Mouse (Mus musculus): ENCODE data around the gene Cnrip1. TPM values are rescaled to one million over a fixed set of nuclear protein-coding genes. Genes with fewer than 3 reads are reported as not detected.
"Not testable (repeated sequence)": the region's sequence is repeated elsewhere in the genome, so short reads cannot be mapped to it uniquely, and the experiment has no call there.

Cnrip1 gene
- total RNA-seq (2017) = 17.6 and 23.3 TPM in 2 replicates

DNA sequence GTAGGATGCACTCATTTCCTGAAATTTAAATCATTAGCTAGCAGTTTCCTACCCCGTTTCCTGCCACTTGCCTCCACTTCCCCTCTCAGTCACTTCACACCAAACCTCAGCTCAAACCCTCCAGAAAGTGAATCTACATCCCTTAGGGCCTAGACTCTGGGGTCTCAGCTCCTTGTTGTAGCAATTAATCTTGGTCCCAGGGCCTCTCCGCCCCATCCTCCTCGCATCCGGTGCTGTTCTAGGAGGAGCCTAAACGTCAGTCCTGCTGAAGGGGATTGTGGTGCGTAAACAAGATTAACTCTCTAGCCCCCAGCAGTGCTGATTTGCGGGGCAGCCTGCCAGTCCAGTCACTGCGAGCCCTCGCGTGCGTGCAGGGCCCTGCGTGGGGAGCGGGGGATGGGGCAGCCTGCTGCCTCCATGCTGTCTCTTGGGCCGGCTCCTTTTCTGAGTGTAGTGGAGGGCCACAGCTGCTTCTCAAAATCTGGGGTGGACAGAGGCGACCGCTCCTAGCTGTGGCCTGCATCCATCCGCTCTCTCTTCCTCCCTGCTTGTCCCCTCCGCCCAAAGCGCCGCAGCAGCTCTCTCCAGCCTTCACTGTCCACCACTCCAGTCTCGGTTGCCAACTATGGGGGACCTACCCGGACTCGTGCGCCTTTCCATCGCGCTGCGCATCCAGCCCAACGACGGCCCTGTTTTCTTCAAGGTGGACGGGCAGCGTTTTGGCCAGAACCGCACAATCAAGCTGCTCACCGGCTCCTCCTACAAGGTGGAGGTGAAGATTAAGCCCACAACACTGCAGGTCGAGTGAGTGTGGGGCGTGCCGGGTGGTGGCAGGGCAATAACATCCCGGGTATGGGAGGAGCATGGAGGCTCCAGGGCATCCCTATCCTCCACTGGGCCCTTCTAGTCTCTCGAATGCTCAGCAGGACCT lies at the start of gene Cnrip1, which contains the start of gene Plek:
Gene Cnrip1, plus strand, starts transcription at position 42 of the 931 bp plus-strand sequence.
Gene Plek, minus strand, starts transcription at position 837 of the 931 bp plus-strand sequence.
- peak; percentile 89 to 93 for ATAC-seq (replicated peaks in 1 of 2; ENCODE audit: insufficient read depth in 1 of 2, low FRiP score in 2 of 2, low TSS enrichment in 1 of 2, low read depth in 1 of 2, poor library complexity in 2 of 2, severe bottlenecking in 2 of 2)

- peak; percentile 34 to 40; a peak in 3 of 4 replicates for ATAC-seq (replicated peaks in 1 of 2; ENCODE audit: insufficient read depth in 1 of 2, low FRiP score in 2 of 2, low TSS enrichment in 1 of 2, low read depth in 1 of 2, poor library complexity in 2 of 2, severe bottlenecking in 2 of 2)
These were observed 48.5 kb upstream of the Cnrip1 start for GRCm38 (mm10) chr11:17002739-17003373.

DNA sequence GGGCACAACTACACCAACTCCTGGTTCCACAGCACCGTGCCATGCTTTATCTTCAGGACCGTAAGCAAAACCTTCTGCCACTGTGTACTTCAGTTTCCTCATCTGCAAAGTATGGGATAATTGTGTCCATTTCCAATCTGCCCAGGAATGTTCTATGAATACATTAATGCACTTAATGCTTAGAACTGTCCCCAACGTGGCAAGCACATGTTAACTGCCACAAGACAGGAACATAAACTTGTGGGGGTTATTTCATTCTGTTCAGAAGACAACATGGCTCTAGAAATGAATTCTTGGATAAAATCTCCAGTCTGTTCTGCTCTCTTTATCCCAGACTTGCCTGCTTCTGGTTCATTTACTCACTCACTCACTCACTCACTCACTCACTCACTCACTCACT lies 47.6 kb upstream of the Cnrip1 start:
- no peak for ATAC-seq (replicated peaks in 1 of 2; ENCODE audit: insufficient read depth in 1 of 2, low FRiP score in 2 of 2, low TSS enrichment in 1 of 2, low read depth in 1 of 2, poor library complexity in 2 of 2, severe bottlenecking in 2 of 2)

GRCm38 (mm10) chr11:17004899-17005846 lies 46.2 kb upstream of the Cnrip1 start:
- ATAC-seq (replicated peaks in 1 of 2; ENCODE audit: insufficient read depth in 1 of 2, low FRiP score in 2 of 2, low TSS enrichment in 1 of 2, low read depth in 1 of 2, poor library complexity in 2 of 2, severe bottlenecking in 2 of 2) = peak; percentile 72 to 75

DNA sequence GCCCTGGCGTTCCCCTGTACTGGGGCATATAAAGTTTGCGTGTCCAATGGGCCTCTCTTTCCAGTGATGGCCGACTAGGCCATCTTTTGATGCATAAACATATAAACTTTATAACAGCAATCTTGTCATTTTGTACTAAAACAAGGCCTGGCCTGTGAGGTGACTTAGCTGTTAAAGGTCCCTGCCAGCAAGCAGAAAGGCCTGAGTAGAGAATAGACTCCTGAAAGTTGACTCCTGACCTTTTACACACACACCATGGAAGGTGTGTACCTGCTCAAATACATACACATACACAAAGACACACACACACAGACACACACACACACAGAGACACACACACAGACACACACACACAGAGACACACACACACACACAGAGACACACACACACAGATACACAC lies 44.9 kb upstream of the Cnrip1 start:
- not testable (repeated sequence) for ATAC-seq (replicated peaks in 1 of 2; ENCODE audit: insufficient read depth in 1 of 2, low FRiP score in 2 of 2, low TSS enrichment in 1 of 2, low read depth in 1 of 2, poor library complexity in 2 of 2, severe bottlenecking in 2 of 2)

DNA sequence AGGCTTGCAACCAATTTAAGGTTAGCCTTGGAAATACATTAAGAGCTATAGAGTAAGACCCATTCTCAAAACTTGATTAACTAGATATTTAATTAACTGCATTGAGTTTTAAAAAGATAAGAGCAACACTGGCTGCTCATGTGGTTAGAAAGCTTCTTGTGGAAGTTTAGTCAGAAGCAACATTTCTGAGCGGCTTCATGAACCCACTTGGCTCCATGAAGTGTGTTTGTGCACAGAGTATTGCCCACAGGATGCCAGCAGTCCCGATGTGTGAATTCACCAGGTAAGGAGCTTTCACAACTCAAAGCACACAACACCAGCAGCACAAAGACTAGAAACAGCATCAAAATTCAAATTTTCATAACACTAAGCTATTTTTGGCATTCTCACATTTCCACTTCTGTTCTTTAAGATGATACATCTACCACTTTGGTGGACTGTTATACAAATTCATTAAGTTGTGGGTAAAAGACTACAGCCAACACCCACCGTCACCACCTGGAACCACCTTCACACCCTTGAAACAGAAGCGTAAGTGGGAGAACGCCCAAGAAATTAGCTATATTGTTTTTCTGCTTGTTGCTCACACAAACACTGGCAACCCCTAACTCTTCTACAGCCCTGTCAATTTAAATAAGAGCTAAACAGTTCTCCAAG lies 43.7 kb upstream of the Cnrip1 start:
- no peak for ATAC-seq (replicated peaks in 1 of 2; ENCODE audit: insufficient read depth in 1 of 2, low FRiP score in 2 of 2, low TSS enrichment in 1 of 2, low read depth in 1 of 2, poor library complexity in 2 of 2, severe bottlenecking in 2 of 2)

DNA sequence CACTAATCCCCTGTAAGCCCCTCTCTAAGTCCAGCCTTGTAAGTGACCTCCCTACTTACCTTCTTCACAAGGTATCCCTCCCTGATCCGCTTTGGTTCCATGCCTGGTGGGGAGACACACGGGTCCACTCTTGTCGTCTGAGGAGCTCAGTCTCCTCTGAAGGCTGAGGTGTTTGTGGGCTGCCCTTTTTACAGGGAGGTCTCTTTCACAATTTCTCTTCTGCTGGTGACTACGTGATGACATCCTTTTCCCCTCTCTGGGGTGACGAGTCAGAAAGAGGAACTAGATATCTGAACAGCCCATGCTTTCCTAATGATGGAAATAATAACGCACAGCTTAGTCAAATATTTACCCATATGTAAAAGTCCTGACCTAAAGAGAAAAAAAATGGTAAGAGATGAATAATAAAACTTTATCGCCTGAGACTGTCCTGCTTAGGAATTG lies 42.9 kb upstream of the Cnrip1 start:
- ATAC-seq (replicated peaks in 1 of 2; ENCODE audit: insufficient read depth in 1 of 2, low FRiP score in 2 of 2, low TSS enrichment in 1 of 2, low read depth in 1 of 2, poor library complexity in 2 of 2, severe bottlenecking in 2 of 2) = peak; percentile 60 to 81

- ATAC-seq (replicated peaks in 1 of 2; ENCODE audit: insufficient read depth in 1 of 2, low FRiP score in 2 of 2, low TSS enrichment in 1 of 2, low read depth in 1 of 2, poor library complexity in 2 of 2, severe bottlenecking in 2 of 2) = peak in 1 of 2 experiments; percentile 37; a peak in 1 of 4 replicates
These were observed 38.4 kb upstream of the Cnrip1 start for GRCm38 (mm10) chr11:17012948-17013347.

- ATAC-seq (replicated peaks in 1 of 2; ENCODE audit: insufficient read depth in 1 of 2, low FRiP score in 2 of 2, low TSS enrichment in 1 of 2, low read depth in 1 of 2, poor library complexity in 2 of 2, severe bottlenecking in 2 of 2) = peak; percentile 54 to 69; a peak in 3 of 4 replicates
These were observed 32.1 kb upstream of the Cnrip1 start for GRCm38 (mm10) chr11:17019328-17019727.

DNA sequence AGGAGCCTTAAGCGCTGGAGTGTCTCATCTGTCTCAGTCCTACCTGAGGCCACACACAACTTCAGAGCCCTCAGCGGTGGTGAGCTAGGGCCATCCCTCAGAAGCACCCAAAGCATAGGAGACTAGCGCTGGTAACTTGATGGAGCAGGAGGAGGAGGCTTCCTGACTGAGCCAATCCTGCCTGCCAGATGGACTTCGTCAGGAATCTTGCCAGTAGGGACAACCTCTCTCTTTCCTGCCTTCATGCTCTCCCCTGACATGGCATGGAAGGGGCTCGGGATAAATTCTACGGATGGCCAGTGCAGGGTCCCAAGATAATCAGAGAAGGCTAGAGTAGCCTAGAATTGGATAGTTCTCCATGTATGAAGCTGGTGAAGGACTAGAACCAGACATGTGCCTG lies 28.2 kb upstream of the Cnrip1 start:
- no peak for ATAC-seq (replicated peaks in 1 of 2; ENCODE audit: insufficient read depth in 1 of 2, low FRiP score in 2 of 2, low TSS enrichment in 1 of 2, low read depth in 1 of 2, poor library complexity in 2 of 2, severe bottlenecking in 2 of 2)

DNA sequence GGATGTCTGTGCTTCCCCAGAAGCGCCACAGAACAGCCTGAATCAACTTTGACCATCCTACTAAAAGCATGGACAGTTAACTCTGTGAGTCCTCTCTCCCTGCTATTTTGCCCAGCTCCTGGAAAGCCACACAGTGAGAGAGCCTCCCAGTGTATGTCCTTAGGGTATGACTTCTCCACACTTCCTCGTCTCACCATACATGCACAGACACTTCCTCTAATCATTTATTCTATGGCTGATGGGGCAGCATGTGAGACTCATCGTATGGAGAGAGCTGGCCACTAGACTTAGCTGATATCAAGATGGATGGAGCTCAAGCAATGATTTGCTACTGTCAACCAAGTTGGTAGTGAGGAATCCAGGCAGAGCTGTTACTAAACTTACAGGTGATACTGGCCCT lies 27.4 kb upstream of the Cnrip1 start:
- ATAC-seq (replicated peaks in 1 of 2; ENCODE audit: insufficient read depth in 1 of 2, low FRiP score in 2 of 2, low TSS enrichment in 1 of 2, low read depth in 1 of 2, poor library complexity in 2 of 2, severe bottlenecking in 2 of 2) = no peak

DNA sequence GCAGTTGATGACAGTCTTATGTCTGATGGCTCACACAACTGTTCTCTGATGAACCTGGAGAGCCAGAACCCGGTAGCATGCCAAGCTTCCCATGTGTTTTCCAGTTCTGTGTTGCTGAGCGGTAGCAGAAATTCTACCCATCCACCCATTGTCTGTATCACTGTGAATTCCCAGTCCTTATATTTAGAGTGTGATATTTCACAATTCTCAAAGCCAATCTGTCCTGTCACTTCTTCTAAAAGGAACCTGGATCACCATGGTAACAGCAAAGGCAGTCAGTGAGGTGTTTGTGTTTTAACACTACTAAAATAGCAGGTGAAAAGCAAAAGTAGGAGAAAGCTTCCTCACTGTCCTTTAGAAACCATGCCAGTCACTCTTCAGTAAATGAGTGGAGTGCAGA lies 5.6 kb upstream of the Cnrip1 start:
- ATAC-seq (replicated peaks in 1 of 2; ENCODE audit: insufficient read depth in 1 of 2, low FRiP score in 2 of 2, low TSS enrichment in 1 of 2, low read depth in 1 of 2, poor library complexity in 2 of 2, severe bottlenecking in 2 of 2) = no peak

DNA sequence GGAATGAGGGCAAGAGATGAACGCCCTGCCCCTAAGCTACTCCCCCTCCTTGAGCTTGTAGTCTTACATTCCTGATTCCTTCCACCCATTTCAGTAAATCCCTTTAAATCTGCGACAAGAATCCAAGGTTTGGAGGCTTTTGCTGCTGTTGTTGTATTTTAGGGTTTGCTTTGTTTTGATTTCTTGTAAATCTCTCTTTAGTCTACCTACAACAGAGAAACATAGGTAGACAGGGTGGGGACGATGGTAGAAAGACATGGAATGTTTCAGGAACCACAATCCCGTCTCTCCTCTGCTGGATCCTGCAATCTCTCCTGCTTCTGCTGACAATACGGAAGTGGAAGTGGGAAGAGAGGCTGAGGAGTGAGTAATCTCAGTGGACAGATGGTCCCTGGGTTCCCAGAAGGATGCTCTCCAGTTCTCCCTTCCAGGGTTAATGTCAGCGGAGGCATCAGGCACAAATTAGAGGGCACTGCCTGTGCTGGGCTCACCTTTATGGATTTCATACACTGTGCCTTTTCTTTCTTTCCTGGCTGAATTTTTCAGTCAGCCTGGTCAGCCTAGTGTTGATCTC lies 1.2 kb downstream of the Cnrip1 start:
- no peak for ATAC-seq (replicated peaks in 1 of 2; ENCODE audit: insufficient read depth in 1 of 2, low FRiP score in 2 of 2, low TSS enrichment in 1 of 2, low read depth in 1 of 2, poor library complexity in 2 of 2, severe bottlenecking in 2 of 2)

- ATAC-seq (replicated peaks in 1 of 2; ENCODE audit: insufficient read depth in 1 of 2, low FRiP score in 2 of 2, low TSS enrichment in 1 of 2, low read depth in 1 of 2, poor library complexity in 2 of 2, severe bottlenecking in 2 of 2) = peak in 1 of 2 experiments; percentile 73; a peak in 3 of 4 replicates
These were observed 18.0 kb downstream of the Cnrip1 start for GRCm38 (mm10) chr11:17069360-17069759.

DNA sequence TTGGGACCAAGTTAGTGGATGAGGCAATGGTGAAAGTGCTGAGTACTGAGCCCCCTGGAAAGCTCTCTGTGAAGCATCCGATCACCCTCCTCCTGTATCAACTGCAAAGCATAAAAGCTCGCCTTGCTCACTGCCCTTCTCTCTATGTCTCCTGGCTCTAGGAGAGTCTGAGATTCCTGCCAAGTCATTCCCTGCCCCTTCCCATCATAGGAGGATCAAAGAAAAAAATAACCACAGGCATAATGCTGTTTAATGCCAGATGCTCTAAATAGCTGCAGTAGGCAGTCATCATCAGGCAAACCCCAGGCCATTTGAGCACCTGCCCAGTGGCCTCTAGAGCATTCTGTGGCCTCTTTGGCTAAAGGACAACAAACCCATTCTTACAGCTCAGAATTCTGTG lies 24.3 kb downstream of the Cnrip1 start:
- ATAC-seq (replicated peaks in 1 of 2; ENCODE audit: insufficient read depth in 1 of 2, low FRiP score in 2 of 2, low TSS enrichment in 1 of 2, low read depth in 1 of 2, poor library complexity in 2 of 2, severe bottlenecking in 2 of 2) = no peak

DNA sequence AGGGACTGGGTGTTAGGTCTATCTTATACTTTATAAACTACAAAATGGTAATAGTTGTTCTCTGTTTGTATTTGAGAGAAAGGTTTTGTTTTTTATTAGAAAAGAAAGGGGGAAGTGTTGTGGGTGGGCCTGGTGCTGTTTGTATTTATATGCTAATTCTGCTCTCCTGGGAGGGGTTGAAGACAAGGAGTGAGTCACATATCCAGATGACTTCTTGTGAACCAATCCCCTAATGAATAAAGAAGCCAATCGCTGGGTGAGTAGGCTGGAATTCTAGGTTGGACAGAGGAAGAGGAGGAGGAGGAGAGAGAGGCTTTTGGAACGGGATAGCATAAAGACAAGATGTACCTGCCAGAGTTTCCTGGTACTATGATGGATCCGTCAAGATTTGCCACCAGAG lies 30.7 kb downstream of the Cnrip1 start:
- no peak for ATAC-seq (replicated peaks in 1 of 2; ENCODE audit: insufficient read depth in 1 of 2, low FRiP score in 2 of 2, low TSS enrichment in 1 of 2, low read depth in 1 of 2, poor library complexity in 2 of 2, severe bottlenecking in 2 of 2)

Measured in hematopoietic stem cell, adult 5-6 weeks (primary cell).